Mouse (Mus musculus) midbrain, embryonic 12.5 days (tissue): Measurements from ENCODE around the gene Mr1. TPM values are rescaled to one million over a fixed set of nuclear protein-coding genes. Genes with fewer than 3 reads are reported as not detected.

Experiments
- ATAC-seq: fragments of 200-750 bp; cut with Nextera tagmentation; 2 replicates; pipeline ENCODE4 v1.8.0; 2017; ENCODE audit warnings: low read depth, moderate TSS enrichment, moderate library complexity; ENCODE audit not compliant: low FRiP score
- H3K27ac ChIP-seq: fragments of 300-500 bp; sonication (generic); replicated peaks from 2 replicates; pipeline ENCODE4 v1.5.1; 2016; ENCODE audit warnings: mild to moderate bottlenecking
- H3K27me3 ChIP-seq: fragments of 300-500 bp; sonication (generic); 2 replicates; pipeline ENCODE4 v1.6.1; 2016; ENCODE audit warnings: mild to moderate bottlenecking
- H3K36me3 ChIP-seq: fragments of 300-500 bp; sonication (generic); 2 replicates; pipeline ENCODE4 v1.6.1; 2016
- H3K4me1 ChIP-seq: fragments of 300-500 bp; sonication (generic); 2 replicates; pipeline ENCODE4 v1.6.1; 2016
- H3K4me2 ChIP-seq: fragments of 300-500 bp; sonication (generic); replicated peaks from 2 replicates; pipeline ENCODE4 v1.6.1; 2016; ENCODE audit warnings: mild to moderate bottlenecking, moderate library complexity
- H3K4me3 ChIP-seq: fragments of 300-500 bp; sonication (generic); 2 replicates; pipeline ENCODE4 v1.5.1; 2016; ENCODE audit warnings: mild to moderate bottlenecking
- H3K9ac ChIP-seq: fragments of 300-500 bp; sonication (generic); replicated peaks from 2 replicates; pipeline ENCODE4 v1.6.1; 2016; ENCODE audit warnings: mild to moderate bottlenecking, moderate library complexity
- H3K9me3 ChIP-seq: fragments of 300-500 bp; sonication (generic); 2 replicates; pipeline ENCODE4 v1.6.1; 2016; ENCODE audit warnings: mild to moderate bottlenecking
- WGBS: fragments of 180-500 bp; shearing (Covaris S2); methylation state at CpG from one replicate; pipeline ENCODE4 v1.1.7; 2016; 5-methylcytosine and 5-hydroxymethylcytosine counted together
- polyA plus RNA-seq: library from polyadenylated mRNA; unstranded; fragments of >200 nt; fragmentation: Nextera tagmentation; extraction: Ambion mirVana; gene quantifications from 2 replicates; pipeline ENCODE4 v1.2.1, GENCODE M21; 2016

The Mr1 gene
- polyA plus RNA-seq, 1 experiment from 2014 or later: 0.46 TPM

GRCm38 (mm10) chr1:155158970-155159484 is 12.4 kb upstream of the Mr1 start:
- no peak for ATAC-seq
- Histone ChIP-seq H3K4me1 (peaks cover 10% of the 10 kb centered on the region), H3K36me3 (no peaks in the 10 kb centered on the region), H3K27me3 (no peaks in the 10 kb centered on the region), H3K4me3 (peak overlapping the region; percentile 95), H3K4me2 (peak overlapping the region; percentile 70), H3K27ac (peak overlapping the region; percentile 88), H3K9me3 (no peaks in the 10 kb centered on the region), H3K9ac (peak overlapping the region; percentile 94)
- under 1% methylated on average over 46 of the region's 46 CpGs for WGBS

- no peaks in the 10 kb centered on the region for H3K36me3 ChIP-seq
- peak; percentile 99 for ATAC-seq
- H3K27me3 ChIP-seq: no peaks in the 10 kb centered on the region
- peaks cover 10% of the 10 kb centered on the region for H3K4me1 ChIP-seq
- H3K9ac ChIP-seq: peak within 1 kb of the TSS; percentile 94
- no peaks in the 10 kb centered on the region for H3K9me3 ChIP-seq
- H3K27ac ChIP-seq: peak within 1 kb of the TSS; percentile 88
- 4% methylated on average over 46 of the region's 48 CpGs for WGBS
- H3K4me3 ChIP-seq: peak within 1 kb of the TSS; percentile 95
- H3K4me2 ChIP-seq: peak within 1 kb of the TSS; percentile 70
These were observed 11.7 kb upstream of the Mr1 start, which contains the start of gene Stx6 for GRCm38 (mm10) chr1:155158141-155158969. TSS of gene Stx6 (plus strand) at chr1:155158715.

GRCm38 (mm10) chr1:155153906-155154305 is 7.3 kb upstream of the Mr1 start:
- Histone ChIP-seq H3K36me3 (no peaks in the 10 kb centered on the region), H3K27me3 (no peaks in the 10 kb centered on the region), H3K4me2 (no peak overlapping the region), H3K4me1 (0 out of 2 replicates have a peak, but pooled peaks cover 4% of the 10 kb centered on the region), H3K9me3 (no peaks in the 10 kb centered on the region), H3K9ac (no peak overlapping the region), H3K27ac (no peak overlapping the region), H3K4me3 (no peak overlapping the region)
- WGBS: 74% methylated on average over 4 of the region's 4 CpGs
- ATAC-seq: no peak

GRCm38 (mm10) chr1:155150821-155151220 is 4.2 kb upstream of the Mr1 start:
- Histone ChIP-seq H3K4me3 (no peak overlapping the region), H3K9me3 (no peaks in the 10 kb centered on the region), H3K4me1 (no peaks in the 10 kb centered on the region), H3K4me2 (no peak overlapping the region), H3K36me3 (no peaks in the 10 kb centered on the region), H3K27me3 (no peaks in the 10 kb centered on the region), H3K27ac (no peak overlapping the region), H3K9ac (no peak overlapping the region)
- ATAC-seq: no peak
- 88% methylated on average over 5 of the region's 5 CpGs for WGBS

GRCm38 (mm10) chr1:155149403-155149802 is 2.8 kb upstream of the Mr1 start:
- no peaks in the 10 kb centered on the region for H3K4me1 ChIP-seq
- no peaks in the 10 kb centered on the region for H3K9me3 ChIP-seq
- WGBS: 87% methylated on average over 3 of the region's 3 CpGs
- no peak overlapping the region for H3K4me3 ChIP-seq
- no peaks in the 10 kb centered on the region for H3K27me3 ChIP-seq
- H3K9ac ChIP-seq: no peak overlapping the region
- no peak overlapping the region for H3K4me2 ChIP-seq
- H3K27ac ChIP-seq: no peak overlapping the region
- no peak for ATAC-seq
- H3K36me3 ChIP-seq: no peaks in the 10 kb centered on the region

- no peaks in the 10 kb centered on the region for H3K9me3 ChIP-seq
These were observed 614 bp upstream of the Mr1 start for GRCm38 (mm10) chr1:155147228-155147627.

GRCm38 (mm10) chr1:155145620-155146019 is 994 bp downstream of the Mr1 start:
- H3K27ac ChIP-seq: no peak overlapping the region
- H3K4me2 ChIP-seq: no peak overlapping the region
- H3K4me1 ChIP-seq: no peaks in the 10 kb centered on the region
- no peaks in the 10 kb centered on the region for H3K36me3 ChIP-seq
- H3K27me3 ChIP-seq: no peaks in the 10 kb centered on the region
- no peaks in the 10 kb centered on the region for H3K9me3 ChIP-seq
- 77% methylated on average over 6 of the region's 6 CpGs for WGBS
- no peak overlapping the region for H3K4me3 ChIP-seq
- ATAC-seq: no peak
- H3K9ac ChIP-seq: no peak overlapping the region

More at GRCm38 (mm10) chr1:155147228-155147627, 614 bp upstream of the Mr1 start:
- no peak overlapping the region for H3K4me2 ChIP-seq
- no peak for ATAC-seq
- H3K4me3 ChIP-seq: no peak overlapping the region
- WGBS: 92% methylated on average over 2 of the region's 2 CpGs
- H3K27me3 ChIP-seq: no peaks in the 10 kb centered on the region
- no peak overlapping the region for H3K9ac ChIP-seq
- H3K36me3 ChIP-seq: no peaks in the 10 kb centered on the region
- no peaks in the 10 kb centered on the region for H3K4me1 ChIP-seq
- H3K27ac ChIP-seq: no peak overlapping the region

GRCm38 (mm10) chr1:155140076-155140475 is 6.5 kb downstream of the Mr1 start:
- H3K36me3 ChIP-seq: no peaks in the 10 kb centered on the region

GRCm38 (mm10) chr1:155138795-155139194 is 7.8 kb downstream of the Mr1 start:
- Histone ChIP-seq H3K27me3 (no peaks in the 10 kb centered on the region), H3K4me3 (no peak overlapping the region), H3K4me2 (no peak overlapping the region), H3K9me3 (no peaks in the 10 kb centered on the region), H3K27ac (no peak overlapping the region), H3K9ac (no peak overlapping the region), H3K36me3 (no peaks in the 10 kb centered on the region), H3K4me1 (no peaks in the 10 kb centered on the region)
- WGBS: 94% methylated on average over 7 of the region's 7 CpGs
- no peak for ATAC-seq

More at GRCm38 (mm10) chr1:155140076-155140475, 6.5 kb downstream of the Mr1 start:
- WGBS: 72% methylated on average over 2 of the region's 2 CpGs
- Histone ChIP-seq H3K9me3 (no peaks in the 10 kb centered on the region), H3K4me1 (no peaks in the 10 kb centered on the region), H3K27ac (no peak overlapping the region), H3K4me2 (no peak overlapping the region), H3K4me3 (no peak overlapping the region), H3K9ac (no peak overlapping the region), H3K27me3 (no peaks in the 10 kb centered on the region)
- ATAC-seq: no peak

- no peak for ATAC-seq
- Histone ChIP-seq H3K4me3 (no peak overlapping the region), H3K9me3 (no peaks in the 10 kb centered on the region), H3K4me1 (no peaks in the 10 kb centered on the region), H3K4me2 (no peak overlapping the region), H3K27me3 (no peaks in the 10 kb centered on the region), H3K36me3 (no peaks in the 10 kb centered on the region), H3K9ac (no peak overlapping the region), H3K27ac (no peak overlapping the region)
- 69% methylated on average over 8 of the region's 8 CpGs for WGBS
These were observed 11.7 kb downstream of the Mr1 start for GRCm38 (mm10) chr1:155134866-155135265.

- no peak overlapping the region for H3K4me2 ChIP-seq
- no peaks in the 10 kb centered on the region for H3K9me3 ChIP-seq
- no peak for ATAC-seq
- H3K4me1 ChIP-seq: no peaks in the 10 kb centered on the region
- 89% methylated on average over 5 of the region's 5 CpGs for WGBS
- no peak overlapping the region for H3K9ac ChIP-seq
- no peak overlapping the region for H3K27ac ChIP-seq
- no peaks in the 10 kb centered on the region for H3K36me3 ChIP-seq
- no peaks in the 10 kb centered on the region for H3K27me3 ChIP-seq
- no peak overlapping the region for H3K4me3 ChIP-seq
These were observed 19.1 kb downstream of the Mr1 start for GRCm38 (mm10) chr1:155127429-155127934.

- ATAC-seq: no peak
- Histone ChIP-seq H3K4me2 (no peak overlapping the region), H3K4me3 (no peak overlapping the region), H3K9me3 (no peaks in the 10 kb centered on the region), H3K27ac (no peak overlapping the region), H3K27me3 (no peaks in the 10 kb centered on the region), H3K36me3 (no peaks in the 10 kb centered on the region), H3K9ac (no peak overlapping the region), H3K4me1 (no peaks in the 10 kb centered on the region)
- 87% methylated on average over 5 of the region's 5 CpGs for WGBS
These were observed 19.9 kb downstream of the Mr1 start for GRCm38 (mm10) chr1:155126716-155127115.
